Mouse (Mus musculus): ENCODE results near the gene Ubqln4.

GRCm38 (mm10) chr3:88568615-88569014 is 15.1 kb downstream of the Ubqln4 start:
- no peak for TF ChIP-seq CTCF (conservative IDR thresholded peaks at IDR 0.05; ENCODE audit: low read length)
- no peak for TF ChIP-seq NANOG (IDR thresholded peaks at IDR 0.05; ENCODE audit: borderline replicate concordance, low read length)

Measured in E14TG2a.4 (cell line).